Mouse (Mus musculus): ENCODE measurements at regions not wholly inside any gene's neighbourhood (a gene's known extent, or its start where the extent isn't known, plus 50 kb on each side); places are given as distances from the start of the nearest gene placed in this dataset.
"Not testable (repeated sequence)": the region's sequence is repeated elsewhere in the genome, so short reads cannot be mapped to it uniquely, and the experiment has no call there.

GRCm38 (mm10) chr17:47269053-47269891, 99.4 kb upstream of the Mrps10 start:
- no peak for DNase-seq

- no peak for DNase-seq
These were observed 100.8 kb upstream of the Mrps10 start for GRCm38 (mm10) chr17:47267843-47268242.

- no peak for DNase-seq
These were observed 101.6 kb upstream of the Mrps10 start for GRCm38 (mm10) chr17:47267076-47267475.

GRCm38 (mm10) chr17:47266335-47266734, 102.4 kb upstream of the Mrps10 start:
- no peak for DNase-seq

- DNase-seq, result no peak
These were observed 105.7 kb upstream of the Mrps10 start for GRCm38 (mm10) chr17:47262986-47263385.

- DNase-seq, result no peak
These were observed 106.5 kb upstream of the Mrps10 start for GRCm38 (mm10) chr17:47262141-47262540.

- DNase-seq, result no peak
These were observed 107.7 kb upstream of the Mrps10 start for GRCm38 (mm10) chr17:47260976-47261375.

GRCm38 (mm10) chr17:47258296-47258695, 110.4 kb upstream of the Mrps10 start:
- DNase-seq, result no peak

- DNase-seq, result no peak
These were observed 113.5 kb upstream of the Mrps10 start for GRCm38 (mm10) chr17:47255209-47255608.

- DNase-seq, result no peak
These were observed 114.7 kb upstream of the Mrps10 start for GRCm38 (mm10) chr17:47254026-47254425.

- no peak for DNase-seq
These were observed 118.7 kb upstream of the Mrps10 start for GRCm38 (mm10) chr17:47250001-47250400.

- DNase-seq, result no peak
These were observed 119.5 kb upstream of the Mrps10 start for GRCm38 (mm10) chr17:47249176-47249575.

GRCm38 (mm10) chr17:47248053-47248452, 120.6 kb upstream of the Mrps10 start:
- DNase-seq, result no peak

- DNase-seq, result no peak
These were observed 121.2 kb upstream of the Mrps10 start for GRCm38 (mm10) chr17:47247516-47247915.

GRCm38 (mm10) chr17:47246605-47247004, 122.1 kb upstream of the Mrps10 start:
- no peak for DNase-seq

GRCm38 (mm10) chr17:47245635-47246034, 123.1 kb upstream of the Mrps10 start:
- no peak for DNase-seq

- DNase-seq, result no peak
These were observed 129.6 kb upstream of the Mrps10 start for GRCm38 (mm10) chr17:47239086-47239485.

GRCm38 (mm10) chr17:47237881-47238280, 130.8 kb upstream of the Mrps10 start:
- DNase-seq, result not testable (repeated sequence)

GRCm38 (mm10) chr17:47234343-47234742, 134.3 kb upstream of the Mrps10 start:
- no peak for DNase-seq

GRCm38 (mm10) chr17:47233003-47233678, 135.5 kb upstream of the Mrps10 start:
- no peak for DNase-seq

GRCm38 (mm10) chr17:47230715-47231114, 138.0 kb upstream of the Mrps10 start:
- no peak for DNase-seq

GRCm38 (mm10) chr17:47226391-47226790, 142.3 kb upstream of the Mrps10 start:
- no peak for DNase-seq

- no peak for DNase-seq
These were observed 143.1 kb upstream of the Mrps10 start for GRCm38 (mm10) chr17:47225306-47226269.

Data from cerebellum, adult 9-11 months (tissue).